Mouse (Mus musculus) gastrocnemius, adult 2 months (tissue): ENCODE results near the gene Supt6. TPM values are rescaled to one million over a fixed set of nuclear protein-coding genes. Genes with fewer than 3 reads are reported as not detected.
"Not testable (repeated sequence)": the region's sequence is repeated elsewhere in the genome, so short reads cannot be mapped to it uniquely, and the experiment has no call there.

Source experiments
- DNase-seq: peaks from one replicate; pipeline ENCODE4 v3.0.0; 2022
- H3K27ac ChIP-seq: fragments of 200-600 bp; 2 replicates; pipeline ENCODE4 v1.8.1; 2022; ENCODE audit warnings: mild to moderate bottlenecking
- H3K4me3 ChIP-seq: fragments of 200-600 bp; 2 replicates; pipeline ENCODE4 v1.8.1; 2022; ENCODE audit warnings: mild to moderate bottlenecking, moderate library complexity
- CTCF ChIP-seq: fragments of 200-600 bp; IDR thresholded peaks from 2 replicates; pipeline ENCODE4 v1.8.1; 2022; ENCODE audit warnings: antibody characterized with exemption, mild to moderate bottlenecking, moderate library complexity
- intact Hi-C: fragments of 180-260 bp; cut with DNase I; formaldehyde crosslinking; loops from one replicate; pipeline ENCODE4 v1.15.1; 2025
- total RNA-seq, 2 experiments: library from RNA; stranded (reverse); gene quantifications; 2 replicates each; pipeline ENCODE4 v1.2.3; 2021

Gene Supt6
- total RNA-seq, 2 experiments from 2014 or later = 30.3 to 33.7 TPM

- peak overlapping the region; percentile 85 for H3K4me3 ChIP-seq
- DNase-seq = peak; percentile 68
- TF ChIP-seq CTCF = no peak
- intact Hi-C loops = no loop called here
- peak overlapping the region; percentile 85 for H3K27ac ChIP-seq
Observed at GRCm38 (mm10) chr11:78189234-78190040, 56.4 kb downstream of the Supt6 start.

GRCm38 (mm10) chr11:78188331-78189233 lies 57.2 kb downstream of the Supt6 start, which contains the start of gene Rab34:
Gene Rab34 (plus strand): TSS chr11:78188430.
- TF ChIP-seq CTCF = no peak
- peak; percentile 80 for DNase-seq
- intact Hi-C loops = no loop called here
- Histone ChIP-seq H3K27ac (peak within 1 kb of the TSS; percentile 85), H3K4me3 (peak within 1 kb of the TSS; percentile 85)

GRCm38 (mm10) chr11:78184702-78185101 lies 61.1 kb downstream of the Supt6 start:
- H3K27ac ChIP-seq, intact Hi-C loops, H3K4me3 ChIP-seq, DNase-seq: not testable (repeated sequence)

GRCm38 (mm10) chr11:78183884-78184514 lies 61.8 kb downstream of the Supt6 start:
- Histone ChIP-seq H3K27ac (peak overlapping the region; percentile 91), H3K4me3 (peak overlapping the region; percentile 85)
- TF ChIP-seq CTCF = no peak
- no peak for DNase-seq
- intact Hi-C loops = no loop called here

- intact Hi-C loops = no loop called here
- Histone ChIP-seq H3K27ac (peak within 1 kb of the TSS; percentile 91), H3K4me3 (peak within 1 kb of the TSS; percentile 85)
- peak; percentile 51 for TF ChIP-seq CTCF
- DNase-seq = peak; percentile 81
Observed at GRCm38 (mm10) chr11:78182961-78183844, 62.6 kb downstream of the Supt6 start, which contains the start of gene Rpl23a. Gene Rpl23a (minus strand): TSS chr11:78183584.

- Histone ChIP-seq H3K4me3 (peak overlapping the region; percentile 85), H3K27ac (peak overlapping the region; percentile 91)
- DNase-seq = no peak
- intact Hi-C loops = no loop called here
- TF ChIP-seq CTCF = no peak
Observed at GRCm38 (mm10) chr11:78182450-78182849, 63.3 kb downstream of the Supt6 start.

GRCm38 (mm10) chr11:78181830-78182357 lies 63.9 kb downstream of the Supt6 start:
- Histone ChIP-seq H3K4me3 (peak overlapping the region; percentile 85), H3K27ac (0 out of 2 replicates have a peak overlapping the region, but pooled peaks have one; percentile 91)
- TF ChIP-seq CTCF = no peak
- intact Hi-C loops = no loop called here
- DNase-seq = no peak

- DNase-seq = no peak
- Histone ChIP-seq H3K27ac (no peak overlapping the region), H3K4me3 (no peak overlapping the region)
- intact Hi-C loops = no loop called here
- no peak for TF ChIP-seq CTCF
Observed at GRCm38 (mm10) chr11:78180081-78180761, 65.6 kb downstream of the Supt6 start.

GRCm38 (mm10) chr11:78179438-78179999 lies 66.3 kb downstream of the Supt6 start:
- H3K27ac ChIP-seq = peak overlapping the region; percentile 87; the same call in 1 of the 2 replicates
- intact Hi-C loops = loop anchor here (5.0 kb wide), 2 partner anchors 142 to 197 kb away; partner anchors contain the start of genes Flot2 and Phf12
- no peak for TF ChIP-seq CTCF
- no peak for DNase-seq
- H3K4me3 ChIP-seq = peak overlapping the region; percentile 92

- intact Hi-C loops = loop anchor here (5.0 kb wide), 2 partner anchors 142 to 197 kb away; partner anchors contain the start of genes Flot2 and Phf12
- peak overlapping the region; percentile 87 for H3K27ac ChIP-seq
- H3K4me3 ChIP-seq = peak overlapping the region; percentile 92
- DNase-seq = peak; percentile 61
- no peak for TF ChIP-seq CTCF
Observed at GRCm38 (mm10) chr11:78178859-78179437, 66.8 kb downstream of the Supt6 start.
